Mouse (Mus musculus): ENCODE measurements around the gene Abhd13. TPM values are rescaled to one million over a fixed set of nuclear protein-coding genes. Genes with fewer than 3 reads are reported as not detected.

The Abhd13 gene
- polyA plus RNA-seq, 1 experiment from 2014 or later: 20.5 TPM

GRCm38 (mm10) chr8:9971866-9972265 is 5.6 kb upstream of the Abhd13 start:
- Histone ChIP-seq H3K9ac (ENCODE audit: low read length) (no peak overlapping the region), H3K4me1 (replicated peaks; ENCODE audit: control insufficient read depth, insufficient read depth, low read length) (peaks cover under 1% of the 10 kb centered on the region; the same call in 1 of the 2 replicates), H3K4me2 (ENCODE audit: low read depth, low read length, severe bottlenecking) (no peak overlapping the region), H3K4me3 (ENCODE audit: low read depth, low read length) (no peak overlapping the region), H3K27me3 (ENCODE audit: control insufficient read depth, insufficient read depth, low read length) (no peaks in the 10 kb centered on the region), H3K9me3 (ENCODE audit: control insufficient read depth, low read length) (no peaks in the 10 kb centered on the region), H3K36me3 (ENCODE audit: control insufficient read depth, insufficient read depth, low read length) (peaks cover 6% of the 10 kb centered on the region; the same call in 1 of the 2 replicates), H3K27ac (ENCODE audit: low read depth, low read length) (no peak overlapping the region)
- DNase-seq (ENCODE audit: low spot score) (no peak), ATAC-seq (replicated peaks; ENCODE audit: low FRiP score) (no peak)
- 98% methylated on average over 9 of the region's 9 CpGs for WGBS

- Histone ChIP-seq H3K9me3 (ENCODE audit: control insufficient read depth, low read length) (no peaks in the 10 kb centered on the region), H3K27me3 (ENCODE audit: control insufficient read depth, insufficient read depth, low read length) (no peaks in the 10 kb centered on the region), H3K4me1 (replicated peaks; ENCODE audit: control insufficient read depth, insufficient read depth, low read length) (peaks cover 11% of the 10 kb centered on the region; the same call in 1 of the 2 replicates), H3K4me2 (ENCODE audit: low read depth, low read length, severe bottlenecking) (peak overlapping the region; percentile 71), H3K36me3 (ENCODE audit: control insufficient read depth, insufficient read depth, low read length) (peaks cover 6% of the 10 kb centered on the region; the same call in 1 of the 2 replicates), H3K4me3 (ENCODE audit: low read depth, low read length) (peak overlapping the region; percentile 70), H3K9ac (ENCODE audit: low read length) (peak overlapping the region; percentile 12; the same call in 1 of the 2 replicates), H3K27ac (ENCODE audit: low read depth, low read length) (no peak overlapping the region)
- ATAC-seq (replicated peaks; ENCODE audit: low FRiP score) (no peak), DNase-seq (ENCODE audit: low spot score) (no peak)
- WGBS: 51% methylated on average over 5 of the region's 5 CpGs
Measured at GRCm38 (mm10) chr8:9975276-9975675, 2.2 kb upstream of the Abhd13 start.

- peak overlapping the region; percentile 71 for H3K4me2 ChIP-seq (ENCODE audit: low read depth, low read length, severe bottlenecking)
- H3K4me1 ChIP-seq (replicated peaks; ENCODE audit: control insufficient read depth, insufficient read depth, low read length): peaks cover 11% of the 10 kb centered on the region; the same call in 1 of the 2 replicates
- H3K4me3 ChIP-seq (ENCODE audit: low read depth, low read length): peak overlapping the region; percentile 70
- peak; percentile 99 for DNase-seq (ENCODE audit: low spot score)
- H3K9ac ChIP-seq (ENCODE audit: low read length): peak overlapping the region; percentile 74
- peak; percentile 95 for ATAC-seq (replicated peaks; ENCODE audit: low FRiP score)
- peaks cover 6% of the 10 kb centered on the region; the same call in 1 of the 2 replicates for H3K36me3 ChIP-seq (ENCODE audit: control insufficient read depth, insufficient read depth, low read length)
- no peaks in the 10 kb centered on the region for H3K9me3 ChIP-seq (ENCODE audit: control insufficient read depth, low read length)
- no peaks in the 10 kb centered on the region for H3K27me3 ChIP-seq (ENCODE audit: control insufficient read depth, insufficient read depth, low read length)
- H3K27ac ChIP-seq (ENCODE audit: low read depth, low read length): no peak overlapping the region
- WGBS: under 1% methylated on average over 47 of the region's 47 CpGs
Measured at GRCm38 (mm10) chr8:9975898-9976611, 1.5 kb upstream of the Abhd13 start.

- peak overlapping the region; percentile 51 for H3K4me2 ChIP-seq (ENCODE audit: low read depth, low read length, severe bottlenecking)
- H3K36me3 ChIP-seq (ENCODE audit: control insufficient read depth, insufficient read depth, low read length): peaks cover 6% of the 10 kb centered on the region; the same call in 1 of the 2 replicates
- DNase-seq (ENCODE audit: low spot score) (peak; percentile 53), ATAC-seq (replicated peaks; ENCODE audit: low FRiP score) (peak; percentile 2; the same call in 1 of the 2 replicates)
- H3K9me3 ChIP-seq (ENCODE audit: control insufficient read depth, low read length): no peaks in the 10 kb centered on the region
- H3K4me1 ChIP-seq (replicated peaks; ENCODE audit: control insufficient read depth, insufficient read depth, low read length): peaks cover 11% of the 10 kb centered on the region; the same call in 1 of the 2 replicates
- H3K27me3 ChIP-seq (ENCODE audit: control insufficient read depth, insufficient read depth, low read length): no peaks in the 10 kb centered on the region
- H3K27ac ChIP-seq (ENCODE audit: low read depth, low read length): no peak overlapping the region
- WGBS: 46% methylated on average over 15 of the region's 15 CpGs
- peak overlapping the region; percentile 89; the same call in 1 of the 2 replicates for H3K9ac ChIP-seq (ENCODE audit: low read length)
- peak overlapping the region; percentile 89 for H3K4me3 ChIP-seq (ENCODE audit: low read depth, low read length)
Measured at GRCm38 (mm10) chr8:9977016-9977415, 491 bp upstream of the Abhd13 start.

GRCm38 (mm10) chr8:9978475-9979230 is 1.1 kb downstream of the Abhd13 start:
- 65% methylated on average over 18 of the region's 18 CpGs for WGBS
- Histone ChIP-seq H3K27me3 (ENCODE audit: control insufficient read depth, insufficient read depth, low read length) (no peaks in the 10 kb centered on the region), H3K4me3 (ENCODE audit: low read depth, low read length) (peak overlapping the region; percentile 89), H3K9me3 (ENCODE audit: control insufficient read depth, low read length) (no peaks in the 10 kb centered on the region), H3K27ac (ENCODE audit: low read depth, low read length) (no peak overlapping the region), H3K4me1 (replicated peaks; ENCODE audit: control insufficient read depth, insufficient read depth, low read length) (peaks cover 11% of the 10 kb centered on the region; the same call in 1 of the 2 replicates), H3K36me3 (ENCODE audit: control insufficient read depth, insufficient read depth, low read length) (no peaks in the 10 kb centered on the region), H3K4me2 (ENCODE audit: low read depth, low read length, severe bottlenecking) (peak overlapping the region; percentile 76), H3K9ac (ENCODE audit: low read length) (peak overlapping the region; percentile 89)
- DNase-seq (ENCODE audit: low spot score) (no peak), ATAC-seq (replicated peaks; ENCODE audit: low FRiP score) (no peak)

GRCm38 (mm10) chr8:9979746-9980145 is 2.2 kb downstream of the Abhd13 start:
- peaks cover 11% of the 10 kb centered on the region; the same call in 1 of the 2 replicates for H3K4me1 ChIP-seq (replicated peaks; ENCODE audit: control insufficient read depth, insufficient read depth, low read length)
- ATAC-seq (replicated peaks; ENCODE audit: low FRiP score) (no peak), DNase-seq (ENCODE audit: low spot score) (no peak)
- H3K36me3 ChIP-seq (ENCODE audit: control insufficient read depth, insufficient read depth, low read length): no peaks in the 10 kb centered on the region
- WGBS: 85% methylated on average over 1 of the region's 1 CpGs
- H3K4me2 ChIP-seq (ENCODE audit: low read depth, low read length, severe bottlenecking): no peak overlapping the region
- H3K9ac ChIP-seq (ENCODE audit: low read length): no peak overlapping the region
- no peaks in the 10 kb centered on the region for H3K9me3 ChIP-seq (ENCODE audit: control insufficient read depth, low read length)
- no peak overlapping the region for H3K4me3 ChIP-seq (ENCODE audit: low read depth, low read length)
- no peaks in the 10 kb centered on the region for H3K27me3 ChIP-seq (ENCODE audit: control insufficient read depth, insufficient read depth, low read length)
- no peak overlapping the region for H3K27ac ChIP-seq (ENCODE audit: low read depth, low read length)

GRCm38 (mm10) chr8:9980188-9980587 is 2.7 kb downstream of the Abhd13 start:
- Histone ChIP-seq H3K9ac (ENCODE audit: low read length) (no peak overlapping the region), H3K27me3 (ENCODE audit: control insufficient read depth, insufficient read depth, low read length) (no peaks in the 10 kb centered on the region), H3K9me3 (ENCODE audit: control insufficient read depth, low read length) (no peaks in the 10 kb centered on the region), H3K4me1 (replicated peaks; ENCODE audit: control insufficient read depth, insufficient read depth, low read length) (peaks cover 11% of the 10 kb centered on the region; the same call in 1 of the 2 replicates), H3K36me3 (ENCODE audit: control insufficient read depth, insufficient read depth, low read length) (no peaks in the 10 kb centered on the region), H3K4me2 (ENCODE audit: low read depth, low read length, severe bottlenecking) (no peak overlapping the region), H3K27ac (ENCODE audit: low read depth, low read length) (no peak overlapping the region), H3K4me3 (ENCODE audit: low read depth, low read length) (no peak overlapping the region)
- no peak for ATAC-seq (replicated peaks; ENCODE audit: low FRiP score)
- no peak for DNase-seq (ENCODE audit: low spot score)

- H3K4me1 ChIP-seq (replicated peaks; ENCODE audit: control insufficient read depth, insufficient read depth, low read length): peaks cover 7% of the 10 kb centered on the region; the same call in 1 of the 2 replicates
- H3K4me2 ChIP-seq (ENCODE audit: low read depth, low read length, severe bottlenecking): no peak overlapping the region
- DNase-seq (ENCODE audit: low spot score): no peak
- no peak overlapping the region for H3K4me3 ChIP-seq (ENCODE audit: low read depth, low read length)
- no peaks in the 10 kb centered on the region; the same call in 1 of the 2 replicates for H3K27me3 ChIP-seq (ENCODE audit: control insufficient read depth, insufficient read depth, low read length)
- ATAC-seq (replicated peaks; ENCODE audit: low FRiP score): no peak
- WGBS: 80% methylated on average over 7 of the region's 7 CpGs
- no peaks in the 10 kb centered on the region for H3K9me3 ChIP-seq (ENCODE audit: control insufficient read depth, low read length)
- H3K9ac ChIP-seq (ENCODE audit: low read length): no peak overlapping the region
- H3K36me3 ChIP-seq (ENCODE audit: control insufficient read depth, insufficient read depth, low read length): no peaks in the 10 kb centered on the region
- no peak overlapping the region for H3K27ac ChIP-seq (ENCODE audit: low read depth, low read length)
Measured at GRCm38 (mm10) chr8:10004115-10004514, 26.6 kb downstream of the Abhd13 start.

Data from forebrain, embryonic 11.5 days (tissue).